ENCODE assay signal across 21 mouse cellular contexts in genomic region chr8:22214826-22215225, GRCm38 (mm10). TPM values are rescaled to one million over a fixed set of nuclear protein-coding genes. Genes with fewer than 3 reads are reported as not detected.
A peak's percentile ranks its signal among the peaks of the same experiment; 100 is the strongest.
DNase-seq lines count a peak whose midpoint lies in the region; ATAC-seq lines count a peak whose summit lies in the region.
"Had no signal": no experiment of that assay in that cellular context is flagged by ENCODE, and none has a peak within 500 bp of the region (broad histone marks: within the 10 kb centered on the region; RNA-seq: fewer than 3 reads in every experiment).

No protein-coding gene starts in this region.

- WGBS in heart, embryonic 12.5 days = 84% methylated on average over 10 of the region's 10 CpGs

- H3K9ac ChIP-seq in heart, embryonic 12.5 days = no peak overlapping the region
- H3K9ac ChIP-seq: forebrain, postnatal 0 days; heart, embryonic 15.5 days; liver, embryonic 12.5 days; stomach, embryonic 15.5 days had no signal

- peaks cover 74% of the 10 kb centered on the region for H3K36me3 ChIP-seq in heart, embryonic 12.5 days

- H3K9me3 ChIP-seq in heart, embryonic 12.5 days (replicated peaks) = no peaks in the 10 kb centered on the region
- H3K9me3 ChIP-seq: heart, embryonic 15.5 days; liver, embryonic 12.5 days; midbrain, embryonic 10.5 days; stomach, embryonic 15.5 days had no signal

- no peak for ATAC-seq in heart, embryonic 12.5 days (ENCODE audit: insufficient number of reproducible peaks, low FRiP score)
- no peak for ATAC-seq in granulocyte monocyte progenitor cell, adult 5-6 weeks (replicated peaks; ENCODE audit: poor library complexity, severe bottlenecking)
- ATAC-seq: forebrain, postnatal 0 days; liver, embryonic 12.5 days had no signal

- H3K4me1 ChIP-seq in heart, embryonic 12.5 days (replicated peaks) = no peaks in the 10 kb centered on the region
- H3K4me1 ChIP-seq: heart, embryonic 15.5 days; midbrain, embryonic 10.5 days; stomach, embryonic 15.5 days had no signal

- peak; percentile 20 to 23 for DNase-seq in heart, adult 9 months (ENCODE audit: low spot score in 2 of 2)
- peak; percentile 87 for DNase-seq in adrenal gland, adult 8-10 months
- peak; percentile 83 for DNase-seq in fat pad, adult 2 months (ENCODE audit: extremely low read depth, low read depth, low spot score)
- peak; percentile 26 to 40 for DNase-seq in urinary bladder, postnatal 36 days (ENCODE audit: low spot score in 2 of 2)
- DNase-seq in layer of hippocampus, postnatal 25 days (ENCODE audit: extremely low spot score in 1 of 2, low spot score in 1 of 2) = no peak
- DNase-seq: cerebellum, adult 18-20 months; cerebellum, postnatal 25 days; embryo, embryonic 11 days; forebrain, postnatal 0 days; gastrocnemius, postnatal 10 days; kidney, adult 8-10 months; kidney, postnatal 25 days; lung, adult 2 months; lung, postnatal 4 days; right cerebral cortex, postnatal 25 days had no signal

- no peak overlapping the region for H3K4me2 ChIP-seq in heart, embryonic 12.5 days
- H3K4me2 ChIP-seq: heart, embryonic 15.5 days; liver, embryonic 12.5 days; stomach, embryonic 15.5 days had no signal

- no peak overlapping the region for H3K27ac ChIP-seq in heart, embryonic 12.5 days (ENCODE audit: poor library complexity, severe bottlenecking)
- H3K27ac ChIP-seq: heart, embryonic 15.5 days; liver, embryonic 12.5 days; midbrain, embryonic 10.5 days; stomach, embryonic 15.5 days had no signal

- no peak overlapping the region for H3K4me3 ChIP-seq in heart, embryonic 12.5 days
- H3K4me3 ChIP-seq: heart, embryonic 15.5 days; liver, embryonic 12.5 days; midbrain, embryonic 10.5 days; stomach, embryonic 15.5 days had no signal

- no peaks in the 10 kb centered on the region for H3K27me3 ChIP-seq in heart, embryonic 12.5 days (replicated peaks)
- H3K27me3 ChIP-seq: heart, embryonic 15.5 days; liver, embryonic 12.5 days; stomach, embryonic 15.5 days had no signal

RNA-seq across cellular contexts. Expression of gene Thsd1, which starts 12.3 kb away (rescaled TPM):
- polyA plus RNA-seq in heart, embryonic 12.5 days (2016; fragmentation: Nextera tagmentation; extraction: Ambion mirVana) = 17.2 and 18.7 TPM in 2 replicates
- 1 to 10 TPM; 2.5 to 3.9 (median 3.2) TPM for total RNA-seq in adrenal gland, adult 8-10 months (2022)
- 1.1 and 1.8 TPM in 2 replicates for total RNA-seq in granulocyte monocyte progenitor cell, adult 5-6 weeks (2014; fragmentation: Nextera tagmentation)
- total RNA-seq in granulocyte monocyte progenitor cell, adult 5-6 weeks (2017) = 0.86 and 1.3 TPM in 2 replicates
- total RNA-seq in layer of hippocampus, postnatal 25 days (2021) = 1 to 10 TPM; 3.7 to 4.1 TPM

RNA-seq across cellular contexts. Expression of gene Vps36, which starts 22.2 kb away (rescaled TPM):
- polyA plus RNA-seq in heart, embryonic 12.5 days (2016; fragmentation: Nextera tagmentation; extraction: Ambion mirVana) = 23.8 and 24.2 TPM in 2 replicates
- total RNA-seq in adrenal gland, adult 8-10 months (2022) = 10 to 100 TPM; 33.9 to 47.7 (median 40.9) TPM
- 30.2 and 45.5 TPM in 2 replicates for total RNA-seq in granulocyte monocyte progenitor cell, adult 5-6 weeks (2014; fragmentation: Nextera tagmentation)
- 44.6 and 50.3 TPM in 2 replicates for total RNA-seq in granulocyte monocyte progenitor cell, adult 5-6 weeks (2017)
- 10 to 100 TPM; 28.0 to 30.9 TPM for total RNA-seq in layer of hippocampus, postnatal 25 days (2021)

RNA-seq across cellular contexts. Expression of gene Ckap2, which starts 29.2 kb away (rescaled TPM):
- polyA plus RNA-seq in heart, embryonic 12.5 days (2016; fragmentation: Nextera tagmentation; extraction: Ambion mirVana) = 33.0 and 35.9 TPM in 2 replicates
- 1 to 10 TPM; 1.4 to 5.5 (median 3.2) TPM for total RNA-seq in adrenal gland, adult 8-10 months (2022)
- total RNA-seq in granulocyte monocyte progenitor cell, adult 5-6 weeks (2014; fragmentation: Nextera tagmentation) = 35.7 and 43.3 TPM in 2 replicates
- 32.7 and 39.6 TPM in 2 replicates for total RNA-seq in granulocyte monocyte progenitor cell, adult 5-6 weeks (2017)
- 1 to 10 TPM; 1.4 to 1.9 TPM for total RNA-seq in layer of hippocampus, postnatal 25 days (2021)

RNA-seq across cellular contexts. Expression of gene Nek3, which starts 48.6 kb away (rescaled TPM):
- 4.7 and 5.0 TPM in 2 replicates for polyA plus RNA-seq in heart, embryonic 12.5 days (2016; fragmentation: Nextera tagmentation; extraction: Ambion mirVana)
- 10 to 100 TPM in 2 of 4 experiments, 1 to 10 TPM in 2; 5.2 to 16.0 (median 9.4) TPM for total RNA-seq in adrenal gland, adult 8-10 months (2022)
- total RNA-seq in granulocyte monocyte progenitor cell, adult 5-6 weeks (2014; fragmentation: Nextera tagmentation) = 1.1 and 1.9 TPM in 2 replicates
- total RNA-seq in granulocyte monocyte progenitor cell, adult 5-6 weeks (2017) = 3.1 and 7.2 TPM in 2 replicates
- total RNA-seq in layer of hippocampus, postnatal 25 days (2021) = 1 to 10 TPM; 2.5 to 2.8 TPM

Comparison
In these comparisons a context has a peak if more than half of its experiments do, and no peak if none do; other contexts are left out.
1. DNase-seq: peak in heart, adult 9 months (2 of 2), adrenal gland, adult 8-10 months (single experiment), fat pad, adult 2 months (single experiment) and urinary bladder, postnatal 36 days (2 of 2); none in layer of hippocampus, postnatal 25 days (0 of 2).
2. RNA of gene Ckap2, which starts 29.2 kb away (total RNA-seq): 32.7 to 43.3 TPM in granulocyte monocyte progenitor cell, adult 5-6 weeks; 1.4 to 5.5 TPM in adrenal gland, adult 8-10 months and 1.4 to 1.9 TPM in layer of hippocampus, postnatal 25 days; every median in the first group is over 4 times any median in the second.